Mouse (Mus musculus): ENCODE measurements around the gene Itih4.

DNA sequence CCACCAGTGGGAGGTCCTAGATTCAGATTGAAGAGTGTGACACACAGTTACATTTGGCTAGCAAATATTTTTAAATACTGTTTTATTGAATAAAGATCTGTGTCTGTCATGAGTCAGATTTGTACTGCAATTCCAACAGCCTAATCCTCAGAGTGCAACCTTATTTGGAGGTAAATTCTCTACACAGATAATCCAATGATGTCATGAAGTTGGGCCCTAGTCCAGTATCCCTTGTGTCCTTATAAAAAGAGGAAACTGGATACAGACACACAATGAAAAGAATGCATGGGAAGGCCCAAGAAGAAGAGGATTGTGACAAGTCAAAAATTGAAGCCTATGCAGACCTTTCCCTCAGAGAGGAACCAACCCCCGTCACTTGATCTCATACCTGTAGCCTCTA is 30.2 kb downstream of the Itih4 start:
- no peak for TF ChIP-seq POLR2A (IDR thresholded peaks at IDR 0.05; ENCODE audit: borderline replicate concordance, insufficient read depth, low read length)
- TF ChIP-seq CTCF (IDR thresholded peaks at IDR 0.05; ENCODE audit: borderline replicate concordance, insufficient read depth, low read depth, low read length): no peak

All from cerebellum, adult 2 months (tissue).